Mouse (Mus musculus) liver, embryonic 14.5 days (tissue): ENCODE measurements around the gene Gm15319.
"Not testable (repeated sequence)": the region's sequence is repeated elsewhere in the genome, so short reads cannot be mapped to it uniquely, and the experiment has no call there.

Experiments
- CTCF ChIP-seq: IDR thresholded peaks from 2 replicates; pipeline ENCODE4 v1.5.1; 2016; ENCODE audit warnings: antibody characterized with exemption, low read depth, control low read depth
- EP300 ChIP-seq: IDR thresholded peaks from 2 replicates; pipeline ENCODE4 v1.6.1; 2016; ENCODE audit warnings: antibody characterized with exemption, low read depth

DNA sequence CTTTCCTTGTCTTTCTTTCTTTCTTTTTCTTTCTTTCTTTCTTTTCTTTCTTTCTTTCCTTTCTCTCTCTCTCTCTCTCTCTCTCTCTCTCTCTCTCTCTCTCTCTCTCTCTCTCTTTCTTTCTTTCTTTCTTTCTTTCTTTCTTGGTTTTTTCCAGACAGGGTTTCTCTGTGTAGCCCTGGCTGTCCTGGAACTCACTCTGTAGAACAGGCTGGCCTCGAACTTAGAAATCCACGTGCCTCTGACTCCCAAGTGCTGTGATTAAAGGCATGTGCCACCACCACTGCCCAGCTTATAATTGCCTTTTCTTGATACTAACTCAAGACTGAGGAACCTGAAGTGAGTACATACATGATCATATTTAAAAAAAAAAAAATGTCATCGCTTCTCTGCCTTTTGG lies 75.3 kb downstream of the Gm15319 start:
- TF ChIP-seq CTCF, EP300: not testable (repeated sequence)
